ENCODE assay signal across 14 mouse cellular contexts in genomic region chr17:78724461-78725055, GRCm38 (mm10). TPM values are rescaled to one million over a fixed set of nuclear protein-coding genes. Genes with fewer than 3 reads are reported as not detected.
DNase-seq lines count a peak whose midpoint lies in the region; ATAC-seq and TF ChIP-seq lines count a peak whose summit lies in the region.
"Had no signal": no experiment of that assay in that cellular context is flagged by ENCODE, and none has a peak within 500 bp of the region (broad histone marks: within the 10 kb centered on the region; RNA-seq: fewer than 3 reads in every experiment).

No protein-coding gene starts in this region.

- H3K27ac ChIP-seq in embryonic facial prominence, embryonic 13.5 days: 0 out of 2 replicates have a peak overlapping the region, but pooled peaks have one; percentile 33
- no peak overlapping the region for H3K27ac ChIP-seq in embryonic facial prominence, embryonic 10.5 days (replicated peaks)
- H3K27ac ChIP-seq in lung, embryonic 14.5 days (ENCODE audit: low read depth): no peak overlapping the region
- H3K27ac ChIP-seq in forebrain, embryonic 10.5 days: no peak overlapping the region
- H3K27ac ChIP-seq: forebrain, embryonic 15.5 days; midbrain, embryonic 12.5 days had no signal

- no peaks in the 10 kb centered on the region for H3K27me3 ChIP-seq in embryonic facial prominence, embryonic 13.5 days
- no peaks in the 10 kb centered on the region for H3K27me3 ChIP-seq in embryonic facial prominence, embryonic 10.5 days (replicated peaks; ENCODE audit: low read depth, poor library complexity, severe bottlenecking)
- no peaks in the 10 kb centered on the region for H3K27me3 ChIP-seq in lung, embryonic 14.5 days (ENCODE audit: insufficient read depth, low read length)
- H3K27me3 ChIP-seq in forebrain, embryonic 10.5 days (ENCODE audit: poor library complexity, severe bottlenecking): no peaks in the 10 kb centered on the region
- H3K27me3 ChIP-seq: forebrain, embryonic 15.5 days; midbrain, embryonic 12.5 days had no signal

- TF ChIP-seq CTCF in lung, embryonic 14.5 days (IDR thresholded peaks at IDR 0.05; ENCODE audit: low read depth): no peak
- no peak for TF ChIP-seq CTCF in lung, adult 2 months (IDR thresholded peaks at IDR 0.05; ENCODE audit: insufficient read depth, low read length)

- DNase-seq in embryonic facial prominence, embryonic 10.5 days (ENCODE audit: low spot score): no peak
- peak; percentile 12 for DNase-seq in lung, embryonic 14.5 days
- DNase-seq in lung, adult 2 months: no peak
- DNase-seq in heart, postnatal 4 days: peak; percentile 28
- no peak for DNase-seq in cerebellum, adult 18-20 months
- DNase-seq in forebrain, embryonic 10.5 days (ENCODE audit: extremely low spot score, low spot score): no peak
- DNase-seq: adrenal gland, adult 8-10 months; kidney, adult 11 months; layer of hippocampus, adult 9-11 months; thymus, adult 2 months had no signal

- no peak overlapping the region for H3K4me2 ChIP-seq in embryonic facial prominence, embryonic 13.5 days
- no peak overlapping the region for H3K4me2 ChIP-seq in lung, embryonic 14.5 days
- H3K4me2 ChIP-seq: forebrain, embryonic 15.5 days; midbrain, embryonic 12.5 days had no signal

- 40% methylated on average over 6 of the region's 6 CpGs for WGBS in embryonic facial prominence, embryonic 13.5 days
- 63% methylated on average over 6 of the region's 6 CpGs for WGBS in embryonic facial prominence, embryonic 10.5 days
- WGBS in lung, embryonic 14.5 days: 48% methylated on average over 6 of the region's 6 CpGs
- WGBS in lung, adult 2 months: 35% methylated on average over 6 of the region's 6 CpGs
- WGBS in forebrain, embryonic 10.5 days: 83% methylated on average over 6 of the region's 6 CpGs

- no peak for ATAC-seq in embryonic facial prominence, embryonic 13.5 days (ENCODE audit: insufficient number of reproducible peaks, insufficient read depth, low FRiP score, low TSS enrichment, low read depth)
- ATAC-seq in lung, embryonic 14.5 days (ENCODE audit: insufficient read depth): no peak
- ATAC-seq in megakaryocyte progenitor cell, adult 5-6 weeks (replicated peaks; ENCODE audit: poor library complexity): peak; percentile 94
- ATAC-seq: forebrain, embryonic 15.5 days had no signal

- no peaks in the 10 kb centered on the region for H3K9me3 ChIP-seq in embryonic facial prominence, embryonic 13.5 days
- H3K9me3 ChIP-seq in embryonic facial prominence, embryonic 10.5 days: no peaks in the 10 kb centered on the region
- H3K9me3 ChIP-seq in lung, embryonic 14.5 days (ENCODE audit: low read depth, low read length): no peaks in the 10 kb centered on the region
- no peaks in the 10 kb centered on the region for H3K9me3 ChIP-seq in forebrain, embryonic 10.5 days
- H3K9me3 ChIP-seq: forebrain, embryonic 15.5 days; midbrain, embryonic 12.5 days had no signal

- H3K4me3 ChIP-seq in embryonic facial prominence, embryonic 13.5 days: no peak overlapping the region
- no peak overlapping the region for H3K4me3 ChIP-seq in embryonic facial prominence, embryonic 10.5 days
- no peak overlapping the region for H3K4me3 ChIP-seq in lung, embryonic 14.5 days (ENCODE audit: low read depth, low read length)
- no peak overlapping the region for H3K4me3 ChIP-seq in lung, adult 2 months (replicated peaks; ENCODE audit: extremely low read depth, low read depth, low read length)
- H3K4me3 ChIP-seq in forebrain, embryonic 10.5 days: no peak overlapping the region
- H3K4me3 ChIP-seq: forebrain, embryonic 15.5 days; midbrain, embryonic 12.5 days had no signal

- H3K9ac ChIP-seq in embryonic facial prominence, embryonic 13.5 days: no peak overlapping the region
- no peak overlapping the region for H3K9ac ChIP-seq in lung, embryonic 14.5 days
- H3K9ac ChIP-seq: forebrain, embryonic 15.5 days; midbrain, embryonic 12.5 days had no signal

- H3K4me1 ChIP-seq in embryonic facial prominence, embryonic 13.5 days: peaks cover 10% of the 10 kb centered on the region
- H3K4me1 ChIP-seq in embryonic facial prominence, embryonic 10.5 days: peaks cover 3% of the 10 kb centered on the region; the same call in 1 of the 2 replicates
- H3K4me1 ChIP-seq in lung, embryonic 14.5 days (ENCODE audit: insufficient read depth): no peaks in the 10 kb centered on the region
- peaks cover 3% of the 10 kb centered on the region; the same call in 1 of the 2 replicates for H3K4me1 ChIP-seq in lung, adult 2 months (ENCODE audit: control insufficient read depth, insufficient read depth, low read length)
- H3K4me1 ChIP-seq in forebrain, embryonic 10.5 days: 0 out of 2 replicates have a peak, but pooled peaks cover 4% of the 10 kb centered on the region
- H3K4me1 ChIP-seq: forebrain, embryonic 15.5 days; midbrain, embryonic 12.5 days had no signal

- no peaks in the 10 kb centered on the region for H3K36me3 ChIP-seq in embryonic facial prominence, embryonic 13.5 days
- no peaks in the 10 kb centered on the region for H3K36me3 ChIP-seq in embryonic facial prominence, embryonic 10.5 days (replicated peaks)
- H3K36me3 ChIP-seq in lung, embryonic 14.5 days (ENCODE audit: insufficient read depth): no peaks in the 10 kb centered on the region
- peaks cover 4% of the 10 kb centered on the region; the same call in 1 of the 2 replicates for H3K36me3 ChIP-seq in forebrain, embryonic 10.5 days (replicated peaks)
- H3K36me3 ChIP-seq: forebrain, embryonic 15.5 days; midbrain, embryonic 12.5 days had no signal

- TF ChIP-seq POLR2A in lung, adult 2 months (IDR thresholded peaks at IDR 0.05; ENCODE audit: borderline replicate concordance, extremely low read depth, low read depth, low read length): no peak

RNA-seq across cellular contexts. Expression of gene Strn, which starts 12.4 kb away (rescaled TPM):
- 5.2 and 5.6 TPM in 2 replicates for polyA plus RNA-seq in embryonic facial prominence, embryonic 13.5 days (2015; fragmentation: Nextera tagmentation; extraction: Ambion mirVana)
- 6.6 and 7.1 TPM in 2 replicates for polyA plus RNA-seq in embryonic facial prominence, embryonic 10.5 days (2016; fragmentation: Nextera tagmentation; extraction: Ambion mirVana)
- 7.2 and 8.1 TPM in 2 replicates for polyA plus RNA-seq in lung, embryonic 14.5 days (2014; fragmentation: Nextera tagmentation; extraction: Ambion mirVana)
- 7.2 and 9.6 TPM in 2 replicates for polyA plus RNA-seq in lung, adult 2 months (2012; rRNA removed)
- 10 to 100 TPM; 49.7 to 52.8 TPM for total RNA-seq in heart, postnatal 4 days (2021)
- total RNA-seq in megakaryocyte progenitor cell, adult 5-6 weeks (2015): 21.0 and 21.9 TPM in 2 replicates
- 35.2 and 42.5 TPM in 2 replicates for total RNA-seq in megakaryocyte progenitor cell, adult 5-6 weeks (2017)
- polyA plus RNA-seq in forebrain, embryonic 10.5 days (2016; fragmentation: Nextera tagmentation; extraction: Ambion mirVana): 6.2 TPM in 2 replicates

Comparison
In these comparisons a context has a peak if more than half of its experiments do, and no peak if none do; other contexts are left out.
1. DNase-seq: peak in lung, embryonic 14.5 days (single experiment) and heart, postnatal 4 days (single experiment); none in embryonic facial prominence, embryonic 10.5 days (single experiment), lung, adult 2 months (single experiment), cerebellum, adult 18-20 months (0 of 2) and forebrain, embryonic 10.5 days (single experiment).